Mouse (Mus musculus) MEL (cell line): Measurements from ENCODE around the gene Gm10277. TPM values are rescaled to one million over a fixed set of nuclear protein-coding genes. Genes with fewer than 3 reads are reported as not detected.
A peak's percentile ranks its signal among the peaks of the same experiment; 100 is the strongest.

Experiments used
- DNase-seq: peaks from one replicate; pipeline ENCODE4 v3.0.0; 2011; ENCODE audit warnings: low read depth, low spot score
- H3K27ac ChIP-seq: 2 replicates; pipeline ENCODE4 v1.5.1; 2012; ENCODE audit warnings: low read depth, mild to moderate bottlenecking, control low read depth, low read length, moderate library complexity; ENCODE audit not compliant: control insufficient read depth
- H3K27me3 ChIP-seq, 2 experiments: fragments of 150-350 bp in 1 of 2; sonication (generic) in 1 of 2; 2 replicates each; pipeline ENCODE4 v1.6.1; 2012; ENCODE audit warnings: low read length in 2 of 2, mild to moderate bottlenecking in 2 of 2, improper control_type of control experiment in 1 of 2, moderate library complexity in 1 of 2; ENCODE audit not compliant: insufficient read depth in 2 of 2, control insufficient read depth in 1 of 2
- H3K36me3 ChIP-seq, 2 experiments: 2 replicates each; pipeline ENCODE4 v1.6.1; 2012 to 2014; ENCODE audit warnings: low read length in 2 of 2, improper control_type of control experiment in 1 of 2, inconsistent platforms in 1 of 2, mild to moderate bottlenecking in 1 of 2; ENCODE audit not compliant: insufficient read depth in 2 of 2, control insufficient read depth in 1 of 2
- H3K4me1 ChIP-seq, 2 experiments: fragments of 150-350 bp in 1 of 2; sonication (generic) in 1 of 2; 2 replicates each; pipeline ENCODE4 v1.6.1; 2012; ENCODE audit warnings: low read length in 2 of 2, improper control_type of control experiment in 1 of 2, mild to moderate bottlenecking in 1 of 2; ENCODE audit not compliant: insufficient read depth in 2 of 2, control insufficient read depth in 1 of 2
- H3K4me3 ChIP-seq, 2 experiments: fragments of 150-350 bp in 1 of 2; sonication (generic) in 1 of 2; 2 replicates each; pipeline ENCODE4 v1.5.1; 2012; ENCODE audit warnings: low read depth in 2 of 2, low read length in 2 of 2, mild to moderate bottlenecking in 2 of 2, moderate library complexity in 2 of 2, control low read depth in 1 of 2, improper control_type of control experiment in 1 of 2; ENCODE audit not compliant: control insufficient read depth in 1 of 2, insufficient read depth in 1 of 2
- H3K79me2 ChIP-seq: 2 replicates; pipeline ENCODE4 v1.6.1; 2012; ENCODE audit warnings: mild to moderate bottlenecking, low read length, moderate library complexity; ENCODE audit not compliant: control insufficient read depth, poor library complexity, insufficient read depth
- H3K9ac ChIP-seq: 2 replicates; pipeline ENCODE4 v1.6.1; 2012; ENCODE audit warnings: low read depth, mild to moderate bottlenecking, control low read depth, low read length, moderate library complexity; ENCODE audit not compliant: control insufficient read depth, poor library complexity, severe bottlenecking
- H3K9me3 ChIP-seq: fragments of 150-350 bp; sonication (generic); replicated peaks from 2 replicates; pipeline ENCODE4 v1.6.1; 2012; ENCODE audit warnings: mild to moderate bottlenecking, low read length, improper control_type of control experiment, moderate library complexity; ENCODE audit not compliant: insufficient read depth
- BHLHE40 ChIP-seq: IDR thresholded peaks from 2 replicates; pipeline ENCODE4 v1.6.1; 2012; ENCODE audit warnings: low read depth, mild to moderate bottlenecking, inconsistent platforms, low read length, improper control_type of control experiment, borderline replicate concordance
- CHD2 ChIP-seq: IDR thresholded peaks from 2 replicates; pipeline ENCODE4 v1.6.1; 2011; ENCODE audit warnings: low read length, improper control_type of control experiment
- CTCF ChIP-seq, 3 experiments: IDR thresholded peaks in 2 of 3; conservative IDR thresholded peaks in 1 of 3; 2 replicates each; pipeline ENCODE4 v1.5.1; 2011 to 2012; ENCODE audit warnings: low read length in 3 of 3, low read depth in 2 of 3, mild to moderate bottlenecking in 2 of 3, improper control_type of control experiment in 1 of 3, inconsistent platforms in 1 of 3, mixed read lengths in 1 of 3, moderate library complexity in 1 of 3; ENCODE audit not compliant: control insufficient read depth in 1 of 3, insufficient read depth in 1 of 3, poor library complexity in 1 of 3, severe bottlenecking in 1 of 3
- E2F4 ChIP-seq: IDR thresholded peaks from 2 replicates; pipeline ENCODE4 v1.6.1; 2011; ENCODE audit warnings: low read depth, low read length, improper control_type of control experiment, borderline replicate concordance
- ELF1 ChIP-seq: IDR thresholded peaks from 2 replicates; pipeline ENCODE4 v1.6.1; 2014; ENCODE audit warnings: low read depth, mild to moderate bottlenecking, inconsistent platforms, low read length, improper control_type of control experiment, moderate library complexity
- EP300 ChIP-seq, 2 experiments: IDR thresholded peaks; 2 replicates each; pipeline ENCODE4 v1.6.1; 2011; ENCODE audit warnings: improper control_type of control experiment in 2 of 2, low read length in 2 of 2, low read depth in 1 of 2, mild to moderate bottlenecking in 1 of 2
- ETS1 ChIP-seq: IDR thresholded peaks from 2 replicates; pipeline ENCODE4 v1.6.1; 2012; ENCODE audit warnings: low read depth, mild to moderate bottlenecking, inconsistent platforms, low read length, improper control_type of control experiment, moderate library complexity
- GATA1 ChIP-seq: IDR thresholded peaks from 2 replicates; pipeline ENCODE4 v1.6.1; 2011; ENCODE audit warnings: low read depth, low read length, improper control_type of control experiment
- HCFC1 ChIP-seq: IDR thresholded peaks from 2 replicates; pipeline ENCODE4 v1.6.1; 2012; ENCODE audit warnings: low read depth, mild to moderate bottlenecking, inconsistent platforms, low read length, improper control_type of control experiment, moderate library complexity
- JUND ChIP-seq: IDR thresholded peaks from 2 replicates; pipeline ENCODE4 v1.6.1; 2011; ENCODE audit warnings: low read depth, mild to moderate bottlenecking, improper control_type of control experiment, low read length
- KAT2A ChIP-seq: conservative IDR thresholded peaks from 2 replicates; pipeline ENCODE4 v1.6.1; 2012; ENCODE audit warnings: low read depth, low read length, improper control_type of control experiment, inconsistent platforms
- MAFK ChIP-seq: IDR thresholded peaks from 2 replicates; pipeline ENCODE4 v1.6.1; 2011; ENCODE audit warnings: low read depth, mild to moderate bottlenecking, low read length, improper control_type of control experiment, borderline replicate concordance
- MAX ChIP-seq: IDR thresholded peaks from 2 replicates; pipeline ENCODE4 v1.6.1; 2011; ENCODE audit warnings: low read length, improper control_type of control experiment
- MXI1 ChIP-seq: IDR thresholded peaks from 2 replicates; pipeline ENCODE4 v1.6.1; 2011; ENCODE audit warnings: mild to moderate bottlenecking, low read depth, low read length, improper control_type of control experiment
- MYC ChIP-seq: IDR thresholded peaks from 2 replicates; pipeline ENCODE4 v1.6.1; 2011; ENCODE audit warnings: low read depth, mild to moderate bottlenecking, low read length, improper control_type of control experiment, moderate library complexity
- NELFE ChIP-seq: IDR thresholded peaks from 2 replicates; pipeline ENCODE4 v1.6.1; 2011; ENCODE audit warnings: low read depth, low read length, improper control_type of control experiment
- NRF1 ChIP-seq: IDR thresholded peaks from 2 replicates; pipeline ENCODE4 v1.6.1; 2014; ENCODE audit warnings: low read depth, mild to moderate bottlenecking, inconsistent platforms, low read length, improper control_type of control experiment, moderate library complexity; ENCODE audit not compliant: poor library complexity, insufficient read depth, severe bottlenecking
- POLR2A ChIP-seq, 2 experiments: IDR thresholded peaks; 2 replicates each; pipeline ENCODE4 v1.6.1; 2011 to 2012; ENCODE audit warnings: low read length in 2 of 2, mild to moderate bottlenecking in 2 of 2, control low read depth in 1 of 2, improper control_type of control experiment in 1 of 2, low read depth in 1 of 2, moderate library complexity in 1 of 2; ENCODE audit not compliant: control insufficient read depth in 1 of 2, insufficient read depth in 1 of 2, poor library complexity in 1 of 2
- POLR2AphosphoS5 ChIP-seq: IDR thresholded peaks from 2 replicates; pipeline ENCODE4 v1.6.1; 2012; ENCODE audit warnings: low read depth, borderline replicate concordance, mild to moderate bottlenecking, inconsistent platforms, low read length, moderate library complexity, mixed read lengths
- RAD21 ChIP-seq: IDR thresholded peaks from 2 replicates; pipeline ENCODE4 v1.6.1; 2011; ENCODE audit warnings: mild to moderate bottlenecking, low read depth, low read length, improper control_type of control experiment
- SIN3A ChIP-seq: IDR thresholded peaks from 2 replicates; pipeline ENCODE4 v1.6.1; 2012; ENCODE audit warnings: low read length, improper control_type of control experiment, inconsistent platforms
- SMC3 ChIP-seq: IDR thresholded peaks from 2 replicates; pipeline ENCODE4 v1.6.1; 2011; ENCODE audit warnings: low read depth, low read length, improper control_type of control experiment
- TAL1 ChIP-seq: IDR thresholded peaks from 2 replicates; pipeline ENCODE4 v1.6.1; 2012; ENCODE audit warnings: mild to moderate bottlenecking, inconsistent platforms, low read length, moderate library complexity, mixed read lengths
- TBP ChIP-seq: IDR thresholded peaks from 2 replicates; pipeline ENCODE4 v1.8.0; 2011; ENCODE audit warnings: low read depth, low read length, improper control_type of control experiment
- UBTF ChIP-seq: IDR thresholded peaks from 2 replicates; pipeline ENCODE4 v1.6.1; 2012; ENCODE audit warnings: low read depth, mild to moderate bottlenecking, inconsistent platforms, low read length, improper control_type of control experiment, moderate library complexity, borderline replicate concordance; ENCODE audit not compliant: insufficient read depth
- USF1 ChIP-seq: IDR thresholded peaks from 2 replicates; pipeline ENCODE4 v1.6.1; 2014; ENCODE audit warnings: low read depth, mild to moderate bottlenecking, inconsistent platforms, low read length, improper control_type of control experiment, moderate library complexity
- USF2 ChIP-seq, 2 experiments: IDR thresholded peaks; 2 replicates each; pipeline ENCODE4 v1.6.1; 2011 to 2012; ENCODE audit warnings: improper control_type of control experiment in 2 of 2, low read length in 2 of 2, borderline replicate concordance in 1 of 2, inconsistent platforms in 1 of 2, low read depth in 1 of 2, mild to moderate bottlenecking in 1 of 2; ENCODE audit not compliant: insufficient read depth in 1 of 2
- ZC3H11A ChIP-seq: IDR thresholded peaks from 2 replicates; pipeline ENCODE4 v1.6.1; 2012; ENCODE audit warnings: low read depth, mild to moderate bottlenecking, inconsistent platforms, low read length, improper control_type of control experiment
- ZKSCAN1 ChIP-seq: IDR thresholded peaks from 2 replicates; pipeline ENCODE4 v1.6.1; 2012; ENCODE audit warnings: low read depth, mild to moderate bottlenecking, inconsistent platforms, low read length, improper control_type of control experiment, moderate library complexity
- ZNF384 ChIP-seq: IDR thresholded peaks from 2 replicates; pipeline ENCODE4 v1.6.1; 2012; ENCODE audit warnings: low read depth, mild to moderate bottlenecking, inconsistent platforms, low read length, improper control_type of control experiment
- polyA plus RNA-seq, 2 experiments: library from polyadenylated mRNA; stranded (reverse) in 1 of 2; unstranded in 1 of 2; fragments of >175 nt in 1 of 2; fragments of >200 nt in 1 of 2; gene quantifications; 2 replicates each; pipeline versions ENCODE4 v1.2.1 to v1.2.4; 2012; ENCODE audit warnings: low replicate concordance in 2 of 2, low read depth in 1 of 2; ENCODE audit not compliant: insufficient read length in 2 of 2, insufficient read depth in 1 of 2, missing spikeins in 1 of 2
- total RNA-seq: library from RNA; depleted of rRNA; stranded (reverse); fragments of 300-350 nt; gene quantifications from 2 replicates; pipeline ENCODE4 v1.2.3, GENCODE M21; 2012

Gm10277 gene
- total and polyA plus RNA-seq, 3 experiments = 0.19 to 0.35 TPM; not detected in 1

GRCm38 (mm10) chr11:77795216-77795615 lies 7.7 kb upstream of the Gm10277 start:
- no peak for TF ChIP-seq ZKSCAN1
- Histone ChIP-seq H3K27ac (no peak overlapping the region), H3K4me3 (no peak overlapping the region), H3K36me3 (peaks cover 0 to 24% of the 10 kb centered on the region in 2 experiments; a peak in 2 of 4 replicates), H3K4me1 (peaks cover 12 to 28% of the 10 kb centered on the region in 2 experiments), H3K9me3 (no peaks in the 10 kb centered on the region), H3K79me2 (no peaks in the 10 kb centered on the region), H3K27me3 (no peaks in the 10 kb centered on the region), H3K9ac (no peak overlapping the region)
- no peak for DNase-seq

GRCm38 (mm10) chr11:77793238-77793930 lies 5.8 kb upstream of the Gm10277 start:
- peak; percentile 99 for DNase-seq
- Histone ChIP-seq H3K9me3 (no peaks in the 10 kb centered on the region), H3K4me1 (peaks cover 12 to 28% of the 10 kb centered on the region in 2 experiments), H3K27ac (peak overlapping the region; percentile 45), H3K79me2 (no peaks in the 10 kb centered on the region), H3K4me3 (peak overlapping the region; percentile 50 to 69), H3K9ac (peak overlapping the region; percentile 50), H3K27me3 (no peaks in the 10 kb centered on the region), H3K36me3 (peaks cover 0 to 24% of the 10 kb centered on the region in 2 experiments; a peak in 2 of 4 replicates)
- TF ChIP-seq HCFC1 (peak; percentile 84), EP300 (IDR thresholded peaks at IDR 0.05; ENCODE audit: low read depth in 1 of 2, low read length in 2 of 2) (no peak; a peak in 2 of 4 replicates), SIN3A (peak; percentile 93), UBTF (no peak), USF1 (peak; percentile 55; the same call in 1 of the 2 replicates), CTCF (IDR thresholded peaks at IDR 0.05 in 2 of 3, conservative IDR thresholded peaks at IDR 0.05 in 1 of 3; ENCODE audit: control insufficient read depth in 1 of 3, insufficient read depth in 1 of 3, low read depth in 2 of 3, low read length in 3 of 3, poor library complexity in 1 of 3, severe bottlenecking in 1 of 3) (peak; percentile 93 to 100 (median 98); a peak in 5 of 6 replicates), ELF1 (peak; percentile 99), MAFK (no peak), TBP (peak; percentile 88), BHLHE40 (no peak), USF2 (IDR thresholded peaks at IDR 0.05; ENCODE audit: borderline replicate concordance in 1 of 2, insufficient read depth in 1 of 2, low read depth in 1 of 2, low read length in 2 of 2) (no peak), RAD21 (peak; percentile 100), NRF1 (peak; percentile 97), JUND (no peak), GATA1 (peak; percentile 38; the same call in 1 of the 2 replicates), ZNF384 (no peak), CHD2 (no peak), ZKSCAN1 (no peak), SMC3 (peak; percentile 95), TAL1 (no peak), MXI1 (peak; percentile 66), KAT2A (no peak), NELFE (peak; percentile 98), ZC3H11A (peak; percentile 97), MAX (peak; percentile 67; the same call in 1 of the 2 replicates), POLR2AphosphoS5 (no peak), MYC (peak; percentile 78; the same call in 1 of the 2 replicates), ETS1 (no peak), POLR2A (IDR thresholded peaks at IDR 0.05; ENCODE audit: control insufficient read depth in 1 of 2, insufficient read depth in 1 of 2, low read depth in 1 of 2, low read length in 2 of 2, poor library complexity in 1 of 2) (peak; percentile 80 to 99), E2F4 (no peak)
